Mouse (Mus musculus): Measurements from ENCODE around the gene Itgb8. TPM values are rescaled to one million over a fixed set of nuclear protein-coding genes. Genes with fewer than 3 reads are reported as not detected.

Itgb8 gene
- polyA plus RNA-seq, 1 experiment: not detected

DNA sequence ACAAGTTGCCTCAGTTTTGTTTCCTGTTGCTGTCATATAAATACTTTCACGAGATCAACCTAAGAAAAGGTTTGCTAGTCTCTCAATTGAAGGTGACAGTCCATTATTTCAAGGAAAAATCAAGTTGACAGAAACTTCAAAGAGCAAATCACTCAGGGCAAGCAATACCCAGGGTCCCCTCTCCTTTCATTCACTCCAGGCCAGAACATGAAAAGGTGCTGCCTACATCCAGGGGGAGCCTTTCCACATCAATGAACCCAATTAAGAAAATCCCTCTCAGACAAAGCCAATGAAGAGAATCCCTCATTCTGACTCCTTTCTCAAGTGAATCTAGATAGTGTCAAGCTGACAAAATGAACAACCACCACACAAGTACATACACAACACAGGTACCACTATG is 2.5 kb upstream of the Itgb8 start:
- H3K27ac ChIP-seq (ENCODE audit: control insufficient read depth, insufficient read depth, low read depth, low read length, poor library complexity): no peak overlapping the region
- TF ChIP-seq CTCF (IDR thresholded peaks at IDR 0.05; ENCODE audit: control insufficient read depth, insufficient read depth, low read length): no peak
- no peak for TF ChIP-seq POLR2A (IDR thresholded peaks at IDR 0.05; ENCODE audit: borderline replicate concordance, control insufficient read depth, low read depth, low read length)
- H3K4me1 ChIP-seq (ENCODE audit: control insufficient read depth, insufficient read depth, low read length): no peaks in the 10 kb centered on the region
- no peak overlapping the region for H3K4me3 ChIP-seq (replicated peaks; ENCODE audit: control insufficient read depth, low read depth, low read length)
- 45% methylated on average over 1 of the region's 1 CpGs for WGBS

DNA sequence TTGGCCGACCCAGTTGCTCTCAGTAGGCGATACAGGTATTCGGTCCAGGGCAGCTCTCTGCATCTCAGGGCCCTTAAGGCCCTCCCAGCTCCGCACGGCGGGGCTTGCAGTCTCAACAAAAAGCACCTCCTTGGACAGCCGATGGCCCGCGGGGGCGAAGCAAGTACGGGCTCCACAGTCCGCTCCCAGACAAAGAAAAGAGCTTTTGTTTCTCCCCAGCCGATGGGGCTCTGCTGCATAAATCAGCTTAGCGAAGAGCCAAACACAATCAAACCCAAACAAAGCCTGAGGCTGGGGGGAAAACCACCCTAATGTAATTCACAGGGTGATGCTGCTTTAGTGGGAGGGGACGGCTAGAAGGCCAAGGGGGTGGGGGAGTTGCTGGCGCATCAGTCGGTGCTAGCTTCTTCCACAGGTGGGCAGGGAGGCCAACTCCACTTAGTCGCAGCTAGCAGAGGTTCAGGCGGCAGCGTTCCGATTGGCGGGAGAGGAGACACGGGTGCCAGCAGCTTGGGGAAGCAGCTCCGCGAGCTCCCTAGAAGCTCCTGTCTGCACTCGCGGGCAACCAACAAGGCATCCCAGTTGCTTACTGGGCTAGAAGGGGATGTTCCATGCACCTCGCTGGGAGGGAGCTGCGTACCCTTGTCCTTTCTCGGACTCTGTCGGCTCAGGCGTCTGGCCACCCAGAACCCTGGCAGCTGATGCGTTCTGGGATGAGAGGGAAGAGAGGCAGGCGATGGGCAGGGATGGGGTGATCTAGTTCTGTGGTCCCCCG is 494 bp downstream of the Itgb8 start:
- Histone ChIP-seq H3K27ac (ENCODE audit: control insufficient read depth, insufficient read depth, low read depth, low read length, poor library complexity) (no peak overlapping the region), H3K4me1 (ENCODE audit: control insufficient read depth, insufficient read depth, low read length) (no peaks in the 10 kb centered on the region), H3K4me3 (replicated peaks; ENCODE audit: control insufficient read depth, low read depth, low read length) (peak overlapping the region; percentile 29)
- TF ChIP-seq CTCF (IDR thresholded peaks at IDR 0.05; ENCODE audit: control insufficient read depth, insufficient read depth, low read length) (no peak), POLR2A (IDR thresholded peaks at IDR 0.05; ENCODE audit: borderline replicate concordance, control insufficient read depth, low read depth, low read length) (no peak)
- 1% methylated on average over 35 of the region's 35 CpGs for WGBS

DNA sequence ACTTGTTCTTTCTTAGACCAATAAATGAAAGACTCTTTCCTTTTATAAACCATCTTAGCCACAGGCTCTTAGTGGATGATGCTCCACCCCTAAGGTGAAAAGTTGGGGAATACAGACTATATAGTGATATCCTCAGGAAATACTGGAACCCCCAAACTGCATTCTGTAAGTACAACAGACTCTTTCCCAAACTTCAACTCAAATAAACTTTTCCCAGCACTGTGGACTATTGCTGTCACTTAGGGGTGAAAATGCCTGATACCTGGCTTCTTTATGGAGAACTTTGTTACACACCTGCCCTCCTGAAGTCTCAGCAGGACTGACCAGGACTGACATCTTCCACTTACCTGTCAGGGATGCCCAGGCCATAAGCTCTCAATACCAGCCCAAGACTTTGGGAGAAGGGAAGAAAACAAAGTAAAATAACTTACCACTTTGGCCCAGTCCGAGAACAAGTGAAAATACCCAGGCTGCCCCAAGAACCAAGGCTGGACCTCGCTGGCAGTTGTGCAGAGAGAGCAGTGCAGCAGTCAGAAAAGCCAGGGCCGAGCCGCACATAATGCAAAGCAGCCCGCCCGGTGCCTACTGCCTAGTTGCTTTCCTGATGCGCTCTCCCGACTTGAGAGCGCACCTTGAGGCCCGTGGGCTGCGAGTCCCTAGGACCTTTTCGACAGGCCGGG is 1.2 kb downstream of the Itgb8 start:
- no peaks in the 10 kb centered on the region for H3K4me1 ChIP-seq (ENCODE audit: control insufficient read depth, insufficient read depth, low read length)
- TF ChIP-seq CTCF (IDR thresholded peaks at IDR 0.05; ENCODE audit: control insufficient read depth, insufficient read depth, low read length) (no peak), POLR2A (IDR thresholded peaks at IDR 0.05; ENCODE audit: borderline replicate concordance, control insufficient read depth, low read depth, low read length) (no peak)
- H3K27ac ChIP-seq (ENCODE audit: control insufficient read depth, insufficient read depth, low read depth, low read length, poor library complexity): no peak overlapping the region
- no peak overlapping the region for H3K4me3 ChIP-seq (replicated peaks; ENCODE audit: control insufficient read depth, low read depth, low read length)
- 23% methylated on average over 13 of the region's 13 CpGs for WGBS

DNA sequence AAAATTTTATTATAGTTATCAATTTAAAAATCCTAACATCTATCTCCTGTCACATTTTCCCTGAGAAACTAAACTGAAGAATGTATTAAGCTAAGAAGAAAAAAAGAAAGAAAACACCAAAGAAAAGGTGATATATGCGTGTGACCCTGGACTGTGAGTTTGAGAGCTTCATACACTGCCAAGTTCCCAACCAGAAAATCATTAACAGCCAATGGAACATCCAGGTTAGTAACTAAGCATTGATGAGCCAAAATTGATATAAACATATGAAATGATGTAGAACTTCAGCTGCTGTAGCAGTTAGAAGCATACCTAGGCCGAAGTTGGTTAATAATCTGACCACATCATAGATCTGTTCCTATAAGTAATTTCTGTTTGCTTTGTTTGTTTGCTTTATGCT is 6.8 kb downstream of the Itgb8 start:
- Histone ChIP-seq H3K4me1 (ENCODE audit: control insufficient read depth, insufficient read depth, low read length) (no peaks in the 10 kb centered on the region), H3K4me3 (replicated peaks; ENCODE audit: control insufficient read depth, low read depth, low read length) (no peak overlapping the region), H3K27ac (ENCODE audit: control insufficient read depth, insufficient read depth, low read depth, low read length, poor library complexity) (no peak overlapping the region)
- WGBS: 80% methylated on average over 2 of the region's 2 CpGs
- TF ChIP-seq CTCF (IDR thresholded peaks at IDR 0.05; ENCODE audit: control insufficient read depth, insufficient read depth, low read length) (no peak), POLR2A (IDR thresholded peaks at IDR 0.05; ENCODE audit: borderline replicate concordance, control insufficient read depth, low read depth, low read length) (no peak)

DNA sequence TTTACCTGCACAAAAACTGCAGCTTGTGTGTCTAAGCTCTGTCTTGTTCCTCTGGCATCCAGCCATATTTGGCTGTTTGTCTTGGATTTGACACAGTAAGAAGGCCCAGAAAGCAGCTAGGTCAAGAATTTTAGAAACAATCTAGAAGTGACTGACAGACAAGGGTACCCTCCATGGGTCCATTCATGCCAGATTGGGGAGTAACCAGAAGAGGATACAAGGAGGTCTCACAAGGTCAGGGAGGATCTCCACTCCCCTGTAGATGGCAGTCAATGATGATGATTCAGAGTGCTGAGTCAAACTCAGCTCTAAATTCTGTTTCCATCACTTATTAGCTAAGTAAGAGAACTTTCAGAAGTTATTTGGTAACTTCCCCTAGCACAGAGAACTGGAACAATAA is 8.2 kb downstream of the Itgb8 start:
- Histone ChIP-seq H3K4me3 (replicated peaks; ENCODE audit: control insufficient read depth, low read depth, low read length) (no peak overlapping the region), H3K27ac (ENCODE audit: control insufficient read depth, insufficient read depth, low read depth, low read length, poor library complexity) (no peak overlapping the region), H3K4me1 (ENCODE audit: control insufficient read depth, insufficient read depth, low read length) (no peaks in the 10 kb centered on the region)
- TF ChIP-seq POLR2A (IDR thresholded peaks at IDR 0.05; ENCODE audit: borderline replicate concordance, control insufficient read depth, low read depth, low read length) (no peak), CTCF (IDR thresholded peaks at IDR 0.05; ENCODE audit: control insufficient read depth, insufficient read depth, low read length) (no peak)

DNA sequence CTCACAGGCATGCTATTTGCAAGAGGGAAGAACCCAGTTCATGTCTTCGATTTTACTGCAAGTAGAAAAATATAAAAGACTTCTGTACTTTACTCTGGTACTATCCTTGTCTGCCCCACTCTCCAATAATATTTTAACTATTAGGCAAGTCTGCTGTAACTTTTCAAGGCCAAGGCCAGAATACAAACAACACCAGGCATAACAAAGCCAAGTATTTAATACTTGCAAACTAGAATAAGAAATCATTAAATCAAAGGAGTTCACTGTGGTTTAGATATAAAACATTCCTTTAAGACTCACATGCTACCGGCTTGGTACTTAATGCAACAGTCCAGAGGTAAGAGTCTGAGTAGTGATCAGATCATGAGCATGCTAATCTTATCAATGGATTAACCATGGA is 9.0 kb downstream of the Itgb8 start:
- no peaks in the 10 kb centered on the region for H3K4me1 ChIP-seq (ENCODE audit: control insufficient read depth, insufficient read depth, low read length)
- TF ChIP-seq CTCF (IDR thresholded peaks at IDR 0.05; ENCODE audit: control insufficient read depth, insufficient read depth, low read length) (no peak), POLR2A (IDR thresholded peaks at IDR 0.05; ENCODE audit: borderline replicate concordance, control insufficient read depth, low read depth, low read length) (no peak)
- no peak overlapping the region for H3K4me3 ChIP-seq (replicated peaks; ENCODE audit: control insufficient read depth, low read depth, low read length)
- 78% methylated on average over 2 of the region's 2 CpGs for WGBS
- H3K27ac ChIP-seq (ENCODE audit: control insufficient read depth, insufficient read depth, low read depth, low read length, poor library complexity): no peak overlapping the region

DNA sequence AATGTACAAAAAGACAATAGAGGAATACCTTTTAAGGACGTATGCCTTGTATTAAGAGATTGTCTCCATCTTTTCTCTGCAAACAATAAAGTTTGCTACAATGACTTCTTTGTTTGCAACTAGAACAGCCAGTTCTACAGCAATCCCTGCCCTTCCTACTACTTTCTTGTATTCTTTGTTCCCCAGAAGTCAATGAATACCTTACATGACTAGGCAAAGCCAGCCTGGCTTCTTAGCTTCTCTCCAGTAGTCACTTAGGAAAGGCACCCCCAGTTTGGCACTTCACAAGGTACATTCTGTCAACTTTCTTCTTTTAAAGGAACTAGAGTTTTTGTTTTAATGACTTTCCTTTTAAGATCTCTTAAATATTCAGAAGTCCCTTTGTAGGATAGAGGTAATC is 10.7 kb downstream of the Itgb8 start:
- Histone ChIP-seq H3K27ac (ENCODE audit: control insufficient read depth, insufficient read depth, low read depth, low read length, poor library complexity) (no peak overlapping the region), H3K4me3 (replicated peaks; ENCODE audit: control insufficient read depth, low read depth, low read length) (no peak overlapping the region), H3K4me1 (ENCODE audit: control insufficient read depth, insufficient read depth, low read length) (no peaks in the 10 kb centered on the region)
- 75% methylated on average over 1 of the region's 1 CpGs for WGBS
- no peak for TF ChIP-seq CTCF (IDR thresholded peaks at IDR 0.05; ENCODE audit: control insufficient read depth, insufficient read depth, low read length)
- TF ChIP-seq POLR2A (IDR thresholded peaks at IDR 0.05; ENCODE audit: borderline replicate concordance, control insufficient read depth, low read depth, low read length): no peak

DNA sequence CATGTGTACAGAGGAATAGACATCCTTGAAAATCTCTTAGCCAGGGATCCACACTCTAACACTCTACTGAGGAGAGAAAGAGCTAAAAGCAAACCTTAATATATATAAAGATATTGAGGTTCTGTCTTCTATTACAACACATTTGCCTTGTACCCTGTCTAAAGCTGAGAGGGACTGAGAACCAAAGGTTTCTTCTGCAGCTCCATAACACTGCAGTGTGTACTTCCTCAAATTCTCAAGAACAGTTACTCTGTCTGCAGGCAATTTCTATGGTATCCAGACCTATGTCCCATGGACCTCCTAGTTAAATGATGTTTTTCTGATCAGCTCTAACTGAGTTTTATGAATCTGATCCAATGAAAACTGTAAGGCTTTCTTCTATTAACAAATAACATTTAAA is 13.9 kb downstream of the Itgb8 start:
- Histone ChIP-seq H3K4me1 (ENCODE audit: control insufficient read depth, insufficient read depth, low read length) (no peaks in the 10 kb centered on the region), H3K27ac (ENCODE audit: control insufficient read depth, insufficient read depth, low read depth, low read length, poor library complexity) (no peak overlapping the region), H3K4me3 (replicated peaks; ENCODE audit: control insufficient read depth, low read depth, low read length) (no peak overlapping the region)
- TF ChIP-seq CTCF (IDR thresholded peaks at IDR 0.05; ENCODE audit: control insufficient read depth, insufficient read depth, low read length) (no peak), POLR2A (IDR thresholded peaks at IDR 0.05; ENCODE audit: borderline replicate concordance, control insufficient read depth, low read depth, low read length) (no peak)

Measured in bone marrow, adult 2 months (tissue).